Mouse (Mus musculus) megakaryocyte, adult 5-6 weeks (primary cell): ENCODE data around the gene Gm37240. TPM values are rescaled to one million over a fixed set of nuclear protein-coding genes. Genes with fewer than 3 reads are reported as not detected.

ENCODE experiments used
- total RNA-seq, 2 experiments: library from RNA; stranded (forward) in 1 of 2; stranded (reverse) in 1 of 2; fragments of 153-499, 151-499 nt in 1 of 2; fragments of 221-1000, 200-1000 nt in 1 of 2; gene quantifications; 2 replicates each; pipeline versions ENCODE4 v1.2.3 to v1.2.4; 2015 to 2017

Gene Gm37240
- total RNA-seq, 2 experiments from 2014 or later, result 0.07 to 0.15 TPM

Other genes with a start within 250 kb of the Gm37240 start
- not detected in 2 replicates for gene Fam160a1, start 70.2 kb downstream of the Gm37240 start, total RNA-seq (2015)
- not detected in 2 replicates for gene Fam160a1, start 70.2 kb downstream of the Gm37240 start, total RNA-seq (2017)
- not detected in 2 replicates for gene Glt28d2, start within 50 bp of the Gm37240 start, total RNA-seq (2015)
- not detected in 2 replicates for gene Glt28d2, start within 50 bp of the Gm37240 start, total RNA-seq (2017)
- 0.59 and 0.80 TPM in 2 replicates for gene Sh3d19, start 83.6 kb upstream of the Gm37240 start, total RNA-seq (2015)
- gene Sh3d19, start 83.6 kb upstream of the Gm37240 start, total RNA-seq (2017), result 1.1 TPM in 2 replicates
- not detected in 2 replicates for gene Prss48, start 115.0 kb upstream of the Gm37240 start, total RNA-seq (2015)
- gene Prss48, start 115.0 kb upstream of the Gm37240 start, total RNA-seq (2017), result not detected in 2 replicates